In the genomic region with DNA sequence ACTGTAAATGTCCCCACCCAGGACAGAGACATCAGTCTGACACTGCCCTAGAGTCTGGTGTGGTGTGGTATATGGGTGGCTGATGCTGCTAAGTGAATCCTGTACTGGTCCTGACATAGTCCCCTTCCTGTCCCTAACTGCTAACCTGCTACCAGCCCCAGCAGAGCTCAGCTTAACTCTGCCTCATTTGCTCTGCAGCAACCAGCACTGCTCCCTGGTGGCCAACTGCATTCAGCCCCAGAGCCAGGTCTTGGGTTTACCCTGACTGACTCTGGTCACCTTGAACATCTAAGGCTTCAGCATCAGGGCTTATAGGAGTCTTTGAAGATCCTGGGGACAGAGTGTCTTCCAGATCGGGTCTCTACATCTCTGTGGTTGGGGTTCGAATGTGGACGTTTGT, we compare ENCODE assay signal across 10 mouse cellular contexts. TPM values are rescaled to one million over a fixed set of nuclear protein-coding genes. Genes with fewer than 3 reads are reported as not detected.
DNase-seq lines count a peak whose midpoint lies in the region; ATAC-seq and TF ChIP-seq lines count a peak whose summit lies in the region.
"Had no signal": no experiment of that assay in that cellular context is flagged by ENCODE, and none has a peak within 500 bp of the region (broad histone marks: within the 10 kb centered on the region; RNA-seq: fewer than 3 reads in every experiment).

No protein-coding gene starts in this region.

- H3K9me3 ChIP-seq in stomach, postnatal 0 days (ENCODE audit: control insufficient read depth, low read length): no peaks in the 10 kb centered on the region
- H3K9me3 ChIP-seq in kidney, embryonic 15.5 days (replicated peaks): no peaks in the 10 kb centered on the region

- WGBS in bone marrow, adult 2 months: 81% methylated on average over 3 of the region's 3 CpGs
- 75% methylated on average over 3 of the region's 3 CpGs for WGBS in stomach, postnatal 0 days
- whole genome bisulfite sequencing in kidney, embryonic 15.5 days: 83% methylated on average over 3 of the region's 3 CpGs

- peak; percentile 18; the same call in 1 of the 2 replicates for TF ChIP-seq CTCF in left cerebral cortex, adult 2 months (IDR thresholded peaks at IDR 0.05)
- peak; percentile 44; the same call in 1 of the 2 replicates for TF ChIP-seq CTCF in bone marrow, adult 2 months (IDR thresholded peaks at IDR 0.05; ENCODE audit: control insufficient read depth, insufficient read depth, low read length)
- TF ChIP-seq CTCF in stomach, postnatal 0 days (IDR thresholded peaks at IDR 0.05; ENCODE audit: low read depth): peak; percentile 47

- no peaks in the 10 kb centered on the region for H3K27me3 ChIP-seq in stomach, postnatal 0 days (ENCODE audit: control insufficient read depth, insufficient read depth, low read length)
- H3K27me3 ChIP-seq in kidney, embryonic 15.5 days: peaks cover 33% of the 10 kb centered on the region

- no peaks in the 10 kb centered on the region for H3K36me3 ChIP-seq in stomach, postnatal 0 days (ENCODE audit: control insufficient read depth, insufficient read depth, low read length)
- H3K36me3 ChIP-seq in kidney, embryonic 15.5 days: peaks cover 38% of the 10 kb centered on the region

- no peak overlapping the region for H3K9ac ChIP-seq in stomach, postnatal 0 days (ENCODE audit: low read length)
- H3K9ac ChIP-seq in kidney, embryonic 15.5 days: no peak overlapping the region

- no peak overlapping the region for H3K27ac ChIP-seq in left cerebral cortex, adult 2 months
- H3K27ac ChIP-seq in bone marrow, adult 2 months (ENCODE audit: control insufficient read depth, insufficient read depth, low read depth, low read length, poor library complexity): no peak overlapping the region
- H3K27ac ChIP-seq in stomach, postnatal 0 days (replicated peaks): no peak overlapping the region
- H3K27ac ChIP-seq in kidney, embryonic 15.5 days: no peak overlapping the region

- intact Hi-C loops in left cerebral cortex, adult 2 months (cut with DNase I): no loop called here

- TF ChIP-seq EP300 in stomach, postnatal 0 days (optimal IDR thresholded peaks at IDR 0.05): no peak

- no peak overlapping the region for H3K4me3 ChIP-seq in left cerebral cortex, adult 2 months
- H3K4me3 ChIP-seq in bone marrow, adult 2 months (replicated peaks; ENCODE audit: control insufficient read depth, low read depth, low read length): no peak overlapping the region
- H3K4me3 ChIP-seq in stomach, postnatal 0 days (ENCODE audit: low read depth, low read length): no peak overlapping the region
- H3K4me3 ChIP-seq in kidney, embryonic 15.5 days (replicated peaks): no peak overlapping the region

- no peak for DNase-seq in left cerebral cortex, adult 2 months (ENCODE audit: extremely low spot score in 1 of 2, low spot score in 2 of 2)
- no peak for DNase-seq in left cerebral cortex, adult 11 months (ENCODE audit: low spot score)
- peak; percentile 30 to 44 for DNase-seq in CD8-positive naive resting alpha-beta T cell, adult 2 months (ENCODE audit: low read depth in 2 of 2, low spot score in 2 of 2)
- no peak for DNase-seq in stomach, postnatal 0 days (ENCODE audit: low spot score)
- no peak for DNase-seq in gastrocnemius, adult 18-20 months (ENCODE audit: low spot score)
- DNase-seq: cerebellum, adult 8-10 months; heart, postnatal 10 days; kidney, postnatal 14 days had no signal

- no peak for TF ChIP-seq POLR2A in bone marrow, adult 2 months (IDR thresholded peaks at IDR 0.05; ENCODE audit: borderline replicate concordance, control insufficient read depth, low read depth, low read length)

- no peaks in the 10 kb centered on the region; the same call in 1 of the 2 replicates for H3K4me1 ChIP-seq in bone marrow, adult 2 months (ENCODE audit: control insufficient read depth, insufficient read depth, low read length)
- H3K4me1 ChIP-seq in stomach, postnatal 0 days (replicated peaks; ENCODE audit: control insufficient read depth, insufficient read depth): no peaks in the 10 kb centered on the region
- H3K4me1 ChIP-seq in kidney, embryonic 15.5 days: 0 out of 2 replicates have a peak, but pooled peaks cover 2% of the 10 kb centered on the region

- no peak overlapping the region for H3K4me2 ChIP-seq in stomach, postnatal 0 days (replicated peaks; ENCODE audit: low read depth)
- H3K4me2 ChIP-seq in kidney, embryonic 15.5 days: no peak overlapping the region

- ATAC-seq in stomach, postnatal 0 days (ENCODE audit: low FRiP score, low TSS enrichment): no peak
- no peak for ATAC-seq in kidney, embryonic 15.5 days (replicated peaks; ENCODE audit: low FRiP score)

RNA-seq across cellular contexts. Expression of a gene that starts 50.5 kb away (rescaled TPM):
- total RNA-seq in left cerebral cortex, adult 2 months (2021): 10 to 100 TPM; 17.7 to 19.5 TPM
- 7.1 and 14.5 TPM in 2 replicates for polyA plus RNA-seq in bone marrow, adult 2 months (2011; ENCODE audit: insufficient read depth, insufficient read length, low replicate concordance, missing spikeins)
- polyA plus RNA-seq in stomach, postnatal 0 days (2015; fragmentation: Nextera tagmentation; extraction: Ambion mirVana): 19.1 TPM in 2 replicates
- total RNA-seq in gastrocnemius, adult 18-20 months (2021): under 1 TPM; 0.68 to 0.95 TPM
- polyA plus RNA-seq in kidney, embryonic 15.5 days (2015; fragmentation: Nextera tagmentation; extraction: Ambion mirVana): 17.0 and 18.8 TPM in 2 replicates

Comparison
In these comparisons a context has a peak if more than half of its experiments do, and no peak if none do; other contexts are left out.
1. DNase-seq: peak in CD8-positive naive resting alpha-beta T cell, adult 2 months (2 of 2); none in left cerebral cortex, adult 2 months (0 of 2), left cerebral cortex, adult 11 months (single experiment), stomach, postnatal 0 days (single experiment) and gastrocnemius, adult 18-20 months (single experiment).
2. Peak in every context shown above with its lines, with median percentiles within 50 percentile points of each other: CTCF ChIP-seq.